Mouse (Mus musculus) brain, adult 2 months (tissue): ENCODE data around the gene Hspb9.

Source experiments
- DNase-seq: peaks from one replicate; pipeline ENCODE4 v3.0.0; 2011; ENCODE audit warnings: low read depth, low spot score

Gene Hspb9

DNA sequence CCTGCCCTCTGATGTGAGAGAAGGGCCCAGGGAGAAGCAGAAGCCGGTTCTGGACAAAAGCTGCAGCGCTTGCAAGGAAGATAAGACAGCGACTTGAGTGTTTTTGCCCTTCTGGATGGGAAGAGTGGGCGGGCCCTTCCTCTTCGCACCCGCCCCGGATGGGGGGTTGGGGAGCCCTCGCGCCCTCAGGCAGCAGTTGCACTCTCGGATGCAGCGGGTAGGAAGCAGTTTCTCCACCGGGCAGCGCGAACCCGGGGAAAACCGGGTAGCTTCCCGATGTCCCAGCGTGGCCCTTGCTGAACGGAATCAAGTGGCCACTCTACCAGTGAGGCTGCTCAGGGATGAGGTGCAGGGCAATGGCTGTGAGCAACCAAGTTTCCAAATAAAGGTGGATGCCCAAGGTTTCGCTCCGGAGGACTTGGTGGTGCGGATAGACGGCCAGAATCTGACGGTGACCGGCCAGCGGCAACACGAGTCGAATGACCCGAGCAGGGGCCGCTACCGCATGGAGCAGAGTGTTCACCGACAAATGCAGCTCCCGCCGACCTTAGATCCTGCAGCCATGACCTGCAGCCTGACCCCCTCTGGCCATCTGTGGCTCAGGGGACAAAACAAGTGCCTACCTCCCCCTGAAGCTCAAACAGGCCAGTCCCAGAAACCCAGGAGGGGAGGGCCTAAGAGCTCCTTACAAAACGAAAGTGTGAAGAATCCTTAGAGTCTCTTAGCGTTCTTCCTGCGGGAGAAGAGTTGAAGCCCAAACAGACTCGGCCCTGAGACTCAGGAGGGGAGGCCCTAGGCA, at the start of gene Hspb9:
Hspb9 (plus strand) TSS at position 116 of the 799 bp plus-strand sequence.
- DNase-seq: peak; percentile 73

DNA sequence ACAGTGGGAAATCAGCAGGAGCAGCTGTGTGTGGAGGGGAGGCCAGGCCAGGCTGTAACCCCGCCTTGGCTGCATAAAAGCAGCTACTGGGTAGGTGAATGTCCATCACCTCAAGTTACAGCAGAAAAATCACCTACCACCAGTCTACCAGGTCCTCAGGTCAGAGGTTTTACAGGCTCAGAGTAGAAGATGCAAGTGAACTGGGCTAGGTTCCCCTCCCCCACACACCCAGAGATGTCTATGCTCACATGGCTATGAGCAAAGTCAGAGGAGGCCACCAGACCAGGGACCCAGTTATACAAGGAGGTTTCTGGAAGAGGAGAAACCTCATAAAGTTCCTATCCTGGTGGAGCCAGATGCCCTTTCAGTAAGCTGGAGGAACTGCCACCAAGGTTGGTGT, 42.6 kb upstream of the Hspb9 start:
- no peak for DNase-seq

- no peak for DNase-seq
These were observed 41.7 kb upstream of the Hspb9 start for GRCm38 (mm10) chr11:100671956-100672355.

- no peak for DNase-seq
These were observed 40.5 kb upstream of the Hspb9 start for GRCm38 (mm10) chr11:100673169-100673568.

DNA sequence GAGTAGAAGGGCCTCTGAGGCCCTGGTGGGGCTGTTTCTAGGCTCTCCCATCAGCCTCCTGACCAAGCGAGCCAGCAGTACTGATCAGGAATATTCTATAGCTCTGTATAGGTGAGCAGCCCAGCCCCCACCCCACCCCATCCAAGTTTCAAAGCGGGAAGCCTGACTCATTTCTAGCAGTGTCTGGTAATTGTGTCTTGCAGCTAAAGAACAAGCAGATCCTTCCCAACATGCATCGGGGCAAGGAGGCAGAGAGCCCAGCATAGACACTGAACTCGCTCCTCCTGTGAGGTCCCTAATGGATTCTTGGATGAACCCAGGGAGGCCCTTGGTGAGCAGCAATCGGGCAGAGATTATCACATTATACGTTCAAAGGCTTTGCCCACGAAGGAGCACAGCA, 35.8 kb upstream of the Hspb9 start:
- DNase-seq: peak; percentile 81

GRCm38 (mm10) chr11:100681826-100682225, 31.8 kb upstream of the Hspb9 start:
- no peak for DNase-seq

DNA sequence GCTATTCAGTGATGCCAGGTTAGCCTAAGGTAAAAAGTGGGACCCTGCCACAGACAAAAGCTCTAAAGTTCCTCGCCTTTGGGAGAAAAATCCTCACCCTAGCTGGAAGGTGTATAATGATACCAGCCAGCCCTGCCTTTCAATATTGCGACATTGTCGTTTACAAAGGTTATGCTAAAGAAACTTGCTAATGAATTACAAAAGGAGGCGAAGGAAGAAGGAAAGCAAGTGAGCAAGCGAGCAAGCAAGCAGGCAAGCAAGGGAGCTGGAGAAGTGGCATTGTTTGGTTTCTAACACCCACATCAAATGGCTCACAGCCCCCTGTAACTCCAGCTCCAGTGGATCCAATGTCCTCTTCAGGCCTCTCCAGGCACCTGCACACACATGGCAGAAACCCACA, 31.1 kb upstream of the Hspb9 start:
- DNase-seq: no peak

GRCm38 (mm10) chr11:100684084-100684483, 29.6 kb upstream of the Hspb9 start:
- DNase-seq: no peak

DNA sequence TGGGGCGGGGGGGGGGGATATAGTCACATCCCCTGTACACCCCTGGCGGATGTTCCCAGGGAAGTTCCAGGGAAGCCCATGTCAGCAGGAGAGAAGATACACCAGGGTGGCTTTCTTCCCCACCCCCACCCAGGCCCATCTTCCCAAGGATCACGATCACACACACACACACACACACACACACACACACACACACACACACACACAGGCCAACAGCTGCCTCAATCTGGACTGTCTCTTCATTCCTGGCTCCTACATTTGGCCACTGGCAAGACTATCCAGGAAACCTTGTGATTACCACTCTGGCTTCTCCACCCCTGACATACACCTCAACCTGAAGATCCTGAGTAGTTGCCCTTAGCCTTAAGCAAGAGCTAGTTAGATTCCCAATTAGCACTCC, 28.3 kb upstream of the Hspb9 start:
- no peak for DNase-seq

GRCm38 (mm10) chr11:100687265-100687664, 26.4 kb upstream of the Hspb9 start:
- DNase-seq: no peak

DNA sequence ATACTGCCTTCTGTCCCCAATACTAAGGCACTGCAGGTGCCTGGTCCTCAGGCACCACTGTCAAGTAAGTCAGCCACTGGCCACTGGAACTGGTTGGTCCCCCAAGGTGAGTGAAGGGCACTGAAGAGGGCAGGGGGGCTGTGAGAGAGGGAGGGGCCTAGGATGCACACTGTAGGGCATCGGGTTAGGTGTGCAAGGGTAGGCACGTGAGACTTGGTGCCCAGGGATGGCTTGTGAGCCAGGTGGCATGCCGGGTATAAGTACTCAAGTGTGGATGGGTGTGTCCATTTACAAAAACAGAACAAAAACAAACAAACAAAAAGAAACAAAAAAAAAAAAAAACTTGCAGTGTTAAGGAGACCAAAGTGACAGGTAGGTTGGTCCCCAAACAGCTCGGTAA, 25.2 kb upstream of the Hspb9 start:
- DNase-seq: no peak

GRCm38 (mm10) chr11:100690389-100690788, 23.3 kb upstream of the Hspb9 start:
- DNase-seq: no peak

DNA sequence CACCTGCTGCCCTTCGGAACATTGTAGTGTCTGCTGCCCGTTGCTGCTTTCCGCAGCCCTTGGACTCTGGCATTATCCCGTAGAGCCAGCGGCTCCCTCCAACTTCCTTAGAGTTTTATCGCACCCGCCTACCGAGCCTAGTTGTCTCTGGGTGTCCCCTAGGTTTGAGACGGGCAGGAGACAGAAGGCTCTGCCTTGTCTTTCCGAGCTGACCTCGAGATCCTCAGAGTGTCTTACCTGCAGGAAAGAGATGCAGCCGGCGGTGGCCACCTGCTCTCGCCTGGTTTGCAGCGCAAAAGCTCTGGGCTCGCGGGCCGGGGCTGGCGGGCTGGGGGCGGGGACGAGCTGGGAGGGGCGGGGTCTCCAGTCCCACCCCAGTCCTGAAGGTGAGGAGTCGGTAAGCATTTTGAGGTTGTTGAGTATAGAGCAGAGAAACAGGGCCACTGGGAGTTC, 21.5 kb upstream of the Hspb9 start, which contains the start of gene Zfp385c:
Zfp385c (minus strand) TSS at position 292 of the 453 bp plus-strand sequence.
- no peak for DNase-seq

DNA sequence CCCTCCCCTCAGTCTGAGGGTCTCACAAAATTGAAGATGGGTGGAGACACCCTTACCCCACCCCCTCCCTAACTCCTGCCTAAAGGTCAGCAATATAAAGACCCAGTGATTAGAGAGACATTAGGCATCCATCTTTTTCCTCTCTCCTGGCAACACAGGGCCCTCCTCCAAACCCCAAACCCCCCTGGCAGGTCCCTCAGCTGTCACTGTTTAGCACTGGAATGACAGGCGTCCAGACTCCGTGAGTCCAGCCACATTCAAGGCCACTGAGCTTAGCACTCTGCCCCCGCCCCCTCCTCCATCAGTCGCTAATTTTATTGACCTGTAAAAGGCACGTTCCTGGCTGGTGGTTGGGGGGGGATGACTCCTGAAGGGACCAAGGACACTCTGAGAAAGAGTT, 20.5 kb upstream of the Hspb9 start:
- no peak for DNase-seq

- peak; percentile 66 for DNase-seq
These were observed 18.7 kb upstream of the Hspb9 start for GRCm38 (mm10) chr11:100694926-100695325.

DNA sequence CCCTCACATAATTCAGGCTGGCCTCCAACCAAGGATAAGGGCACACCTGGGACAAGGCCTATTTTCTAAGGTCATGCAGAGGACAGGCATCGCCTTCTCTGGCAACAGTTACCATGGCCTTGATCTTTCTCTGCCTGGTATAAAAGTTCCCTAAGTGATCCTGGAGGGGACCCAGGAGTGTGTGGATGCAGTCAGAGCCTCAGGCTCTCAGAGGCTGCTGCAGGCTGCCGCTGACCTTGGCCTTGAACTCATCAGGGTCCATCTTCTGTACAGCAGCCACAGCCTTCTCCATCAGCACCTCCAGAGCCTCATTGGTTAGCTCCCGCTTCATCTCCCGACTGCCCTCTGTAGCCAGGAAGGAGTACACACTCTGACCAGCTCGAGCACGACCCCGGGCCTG, 15.7 kb upstream of the Hspb9 start:
- no peak for DNase-seq

DNA sequence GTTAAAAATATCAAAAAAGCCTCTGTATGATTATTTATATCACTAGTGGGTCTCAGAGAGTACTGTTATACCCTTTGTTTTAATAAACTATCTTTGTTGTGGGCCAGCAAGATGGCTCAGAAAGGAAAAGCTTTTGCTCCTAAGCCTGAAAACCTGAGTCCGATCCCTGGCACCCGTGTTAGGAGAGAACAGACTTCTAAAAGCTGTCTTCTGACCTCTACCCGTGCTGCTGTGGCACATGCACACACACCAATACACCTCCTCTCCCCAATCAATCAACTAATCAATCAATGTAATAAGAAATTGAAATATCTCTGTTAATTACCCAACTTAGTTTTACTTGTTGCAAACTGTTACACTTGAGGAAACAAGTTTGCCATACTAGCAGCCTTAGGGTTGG, 12.9 kb upstream of the Hspb9 start:
- no peak for DNase-seq

DNA sequence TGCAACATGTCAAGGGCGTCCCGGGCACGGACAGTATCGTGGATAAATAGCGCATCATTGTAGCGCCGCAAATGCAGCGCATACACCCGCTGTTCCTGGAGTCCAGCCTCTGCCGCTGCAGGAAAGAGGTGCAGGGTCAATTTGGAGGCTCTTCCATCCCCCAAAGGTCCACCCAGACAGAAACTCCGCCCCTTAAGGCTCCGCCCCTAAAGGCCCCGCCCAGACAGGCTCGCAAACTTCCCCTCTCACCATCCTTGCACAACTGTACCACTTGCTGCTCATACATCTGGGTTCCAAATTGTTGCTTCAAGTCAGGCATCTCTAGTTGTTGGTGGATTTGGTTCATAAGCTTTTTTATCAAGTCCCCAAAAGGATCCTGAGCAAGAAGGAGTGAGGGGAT, 12.3 kb upstream of the Hspb9 start:
- DNase-seq: no peak

GRCm38 (mm10) chr11:100702081-100702851, 11.4 kb upstream of the Hspb9 start:
- peak; percentile 92 for DNase-seq

DNA sequence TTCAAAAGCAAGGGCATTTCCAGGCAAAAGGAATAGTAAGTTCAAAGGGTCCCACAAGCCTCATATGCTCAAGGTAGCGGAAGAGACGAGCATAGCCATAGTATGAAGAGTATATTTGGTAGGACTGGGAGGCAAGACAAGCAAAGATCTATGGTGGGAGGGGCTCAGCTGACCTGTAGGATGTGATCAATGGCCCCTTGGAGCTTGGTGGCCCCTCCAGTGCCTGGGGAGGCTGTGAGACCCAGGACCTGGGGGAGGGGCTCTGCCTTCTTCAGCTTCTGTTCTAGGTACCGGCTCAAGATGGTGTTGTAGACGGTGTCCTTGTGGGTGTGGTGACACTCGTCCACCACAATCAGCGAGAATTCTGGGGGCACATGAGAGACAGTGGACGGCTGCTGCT, 10.7 kb upstream of the Hspb9 start:
- no peak for DNase-seq

DNA sequence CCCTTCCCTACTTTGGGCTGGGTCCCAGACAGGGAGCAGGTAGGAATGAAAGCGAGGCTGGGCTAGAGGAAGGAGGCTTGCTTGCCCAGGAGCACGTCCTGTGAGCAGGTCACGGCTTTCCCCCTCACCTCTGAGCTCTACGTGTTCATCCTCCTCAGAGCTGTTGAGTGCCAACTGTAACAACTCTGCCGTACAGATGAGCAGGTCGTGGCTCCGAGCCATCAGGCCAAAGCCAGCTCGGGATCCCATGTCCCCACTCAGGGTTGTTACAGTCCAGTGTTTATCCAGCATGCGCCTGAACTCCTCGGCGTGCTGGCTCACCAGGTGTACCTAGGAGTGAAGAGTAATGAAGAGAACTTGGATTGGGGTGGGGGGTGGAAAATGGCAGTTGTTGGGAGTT, 10.3 kb upstream of the Hspb9 start:
- DNase-seq: no peak

DNA sequence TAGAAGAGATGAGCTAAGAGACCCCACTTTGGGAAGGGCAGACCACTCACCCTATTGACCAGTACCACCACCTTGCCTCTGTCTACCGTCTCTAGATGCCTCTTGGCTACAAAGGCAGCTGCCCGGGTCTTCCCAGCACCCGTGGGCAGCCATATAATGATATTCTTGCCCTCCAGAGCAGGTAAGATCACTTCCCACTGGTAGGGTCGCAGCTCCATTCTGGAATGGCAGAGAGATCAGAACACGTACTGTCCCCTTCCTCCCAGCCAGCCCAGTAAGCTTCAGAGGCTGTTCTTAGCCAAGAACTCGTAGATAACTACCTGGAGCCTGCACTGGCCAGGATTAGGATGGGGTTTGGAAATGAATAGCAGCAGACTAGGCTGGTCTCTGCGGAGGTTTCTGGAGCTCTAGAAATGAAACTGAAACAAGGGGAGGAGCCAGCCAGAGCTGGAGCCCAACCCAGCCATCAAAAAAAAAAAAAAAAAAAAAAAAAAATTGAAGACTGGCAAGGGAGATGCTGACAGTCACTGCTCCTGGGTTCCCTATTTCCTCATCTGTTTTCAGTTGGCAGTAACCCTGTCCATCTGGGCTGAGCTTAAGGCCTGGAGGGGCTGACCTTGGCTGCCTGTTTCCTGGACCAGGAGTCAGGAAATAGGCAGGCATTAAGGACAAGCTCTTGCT, 9.7 kb upstream of the Hspb9 start, which contains the start of gene Dhx58:
Dhx58 (minus strand) TSS at position 421 of the 681 bp plus-strand sequence.
- DNase-seq: no peak
